Mouse (Mus musculus): ENCODE results near the gene Tmem163.

DNA sequence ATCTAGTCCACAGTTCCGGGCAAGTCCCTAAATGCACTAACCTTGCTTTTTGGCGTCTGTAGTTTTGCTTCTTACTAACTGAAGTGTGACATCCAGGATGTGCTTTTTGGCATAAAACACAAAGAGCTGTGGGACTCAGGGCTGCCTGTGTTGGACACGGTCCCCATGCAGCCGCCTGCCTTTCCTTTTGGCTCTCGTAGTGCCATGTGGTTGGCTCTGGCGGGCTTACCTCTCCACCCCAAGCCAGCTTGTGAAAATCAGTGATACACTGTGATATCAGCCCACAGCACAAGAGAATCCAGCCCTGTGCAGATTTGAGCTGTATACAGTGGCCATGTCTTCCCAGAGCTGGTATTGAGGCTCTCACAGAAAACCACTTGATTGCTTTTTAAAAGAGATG, 60.3 kb downstream of the Tmem163 start:
- TF ChIP-seq POLR2A (IDR thresholded peaks at IDR 0.05; ENCODE audit: low read depth, low read length) (no peak), CTCF (IDR thresholded peaks at IDR 0.05; ENCODE audit: extremely low read depth, insufficient read depth, insufficient read length, insufficient replicate concordance) (no peak)
